Mouse (Mus musculus) neural tube, embryonic 11.5 days (tissue): Measurements from ENCODE around the gene Rbbp5. TPM values are rescaled to one million over a fixed set of nuclear protein-coding genes. Genes with fewer than 3 reads are reported as not detected.

Source experiments
- ATAC-seq: fragments of 200-750 bp; cut with Nextera tagmentation; 2 replicates; pipeline ENCODE4 v1.8.0; 2017; ENCODE audit warnings: moderate number of reproducible peaks, mild to moderate bottlenecking, moderate TSS enrichment, moderate library complexity; ENCODE audit not compliant: insufficient read depth, low FRiP score, low TSS enrichment
- DNase-seq: peaks from one replicate; pipeline ENCODE4 v3.0.0-alpha.2; 2015; ENCODE audit warnings: low spot score
- H3K27ac ChIP-seq: fragments of 300-500 bp; sonication (generic); 2 replicates; pipeline ENCODE4 v1.5.1; 2014; ENCODE audit warnings: low read depth, mild to moderate bottlenecking, low read length
- H3K27me3 ChIP-seq: fragments of 300-500 bp; sonication (generic); 2 replicates; pipeline ENCODE4 v1.6.1; 2014; ENCODE audit warnings: mild to moderate bottlenecking, low read length, mixed read lengths; ENCODE audit not compliant: control insufficient read depth, insufficient read depth
- H3K36me3 ChIP-seq: fragments of 300-500 bp; sonication (generic); 2 replicates; pipeline ENCODE4 v1.6.1; 2014; ENCODE audit warnings: mild to moderate bottlenecking, low read length, moderate library complexity, mixed read lengths; ENCODE audit not compliant: control insufficient read depth, insufficient read depth
- H3K4me1 ChIP-seq: fragments of 300-500 bp; sonication (generic); 2 replicates; pipeline ENCODE4 v1.6.1; 2014; ENCODE audit warnings: low read length, mixed read lengths; ENCODE audit not compliant: control insufficient read depth, insufficient read depth
- H3K4me2 ChIP-seq: fragments of 300-500 bp; sonication (generic); 2 replicates; pipeline ENCODE4 v1.6.1; 2014; ENCODE audit warnings: low read depth, mild to moderate bottlenecking, moderate library complexity
- H3K4me3 ChIP-seq: fragments of 300-500 bp; sonication (generic); 2 replicates; pipeline ENCODE4 v1.5.1; 2014; ENCODE audit warnings: low read depth, low read length
- H3K9ac ChIP-seq: fragments of 300-500 bp; sonication (generic); 2 replicates; pipeline ENCODE4 v1.6.1; 2014; ENCODE audit warnings: mild to moderate bottlenecking, low read length
- H3K9me3 ChIP-seq: fragments of 300-500 bp; sonication (generic); 2 replicates; pipeline ENCODE4 v1.6.1; 2016; ENCODE audit warnings: low read length; ENCODE audit not compliant: control insufficient read depth
- WGBS: fragments of 180-500 bp; shearing (Covaris S2); extraction: QIAGEN DNeasy Blood & Tissue Kit; methylation state at CpG from one replicate; pipeline ENCODE4 v1.1.7; 2014; 5-methylcytosine and 5-hydroxymethylcytosine counted together
- polyA plus RNA-seq: library from polyadenylated mRNA; unstranded; fragments of >200 nt; fragmentation: Nextera tagmentation; extraction: Ambion mirVana; gene quantifications from 2 replicates; pipeline ENCODE4 v1.2.1, GENCODE M21; 2014

The Rbbp5 gene
- polyA plus RNA-seq, 1 experiment from 2014 or later, result 68.3 TPM

DNA sequence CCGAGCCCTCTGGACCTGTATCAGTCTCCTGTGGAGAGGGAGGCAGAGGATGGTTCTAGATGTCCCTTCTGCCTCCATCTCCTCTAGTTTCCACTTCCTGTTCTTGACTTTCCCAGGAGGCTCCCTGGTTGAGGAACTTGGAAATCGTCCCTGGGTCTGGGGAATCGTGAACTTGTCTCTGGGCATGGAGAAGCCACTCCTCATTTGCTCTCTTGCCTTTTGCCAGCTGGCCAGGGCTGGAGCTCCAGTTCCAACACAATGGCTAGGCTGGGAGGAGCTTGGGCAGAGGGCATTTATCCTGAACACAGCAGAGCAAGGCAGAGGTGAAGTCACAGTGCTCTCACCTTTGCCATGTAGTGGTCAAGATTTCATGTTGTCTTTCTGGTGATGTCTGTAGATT is 59.3 kb downstream of the Rbbp5 start:
- ATAC-seq, result no peak
- DNase-seq, result no peak
- no peak overlapping the region for H3K9ac ChIP-seq
- H3K4me1 ChIP-seq, result peaks cover 17% of the 10 kb centered on the region
- H3K27ac ChIP-seq, result no peak overlapping the region
- WGBS, result 88% methylated on average over 3 of the region's 3 CpGs
- H3K9me3 ChIP-seq, result no peaks in the 10 kb centered on the region
- H3K4me2 ChIP-seq, result no peak overlapping the region
- no peaks in the 10 kb centered on the region for H3K27me3 ChIP-seq
- no peak overlapping the region for H3K4me3 ChIP-seq
- no peaks in the 10 kb centered on the region for H3K36me3 ChIP-seq

DNA sequence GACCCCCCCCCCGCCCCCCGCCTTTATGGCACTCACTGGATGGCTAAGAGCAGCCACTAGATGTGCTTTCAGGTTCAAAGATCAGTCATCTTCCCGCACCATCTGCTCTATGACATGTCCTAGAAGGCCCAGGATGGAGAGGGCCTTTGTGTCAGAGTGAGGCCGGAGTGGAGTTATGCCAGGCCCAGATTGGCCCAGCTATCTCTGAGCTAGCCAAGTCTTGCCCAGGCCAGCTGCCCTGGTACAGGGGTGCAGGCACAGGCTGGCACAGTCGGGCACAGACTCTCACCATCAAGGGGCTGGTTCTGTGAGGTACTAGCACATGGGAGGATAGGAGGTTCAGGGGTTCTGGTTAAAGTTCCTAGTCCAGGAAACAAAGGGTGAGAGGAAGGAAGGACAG is 60.6 kb downstream of the Rbbp5 start:
- no peaks in the 10 kb centered on the region for H3K36me3 ChIP-seq
- peaks cover 7% of the 10 kb centered on the region; the same call in 1 of the 2 replicates for H3K27me3 ChIP-seq
- no peak for ATAC-seq
- whole genome bisulfite sequencing, result 81% methylated on average over 5 of the region's 5 CpGs
- H3K4me2 ChIP-seq, result no peak overlapping the region
- DNase-seq, result no peak
- no peak overlapping the region for H3K27ac ChIP-seq
- H3K4me1 ChIP-seq, result peaks cover 13% of the 10 kb centered on the region
- no peaks in the 10 kb centered on the region for H3K9me3 ChIP-seq
- no peak overlapping the region for H3K4me3 ChIP-seq
- no peak overlapping the region for H3K9ac ChIP-seq

DNA sequence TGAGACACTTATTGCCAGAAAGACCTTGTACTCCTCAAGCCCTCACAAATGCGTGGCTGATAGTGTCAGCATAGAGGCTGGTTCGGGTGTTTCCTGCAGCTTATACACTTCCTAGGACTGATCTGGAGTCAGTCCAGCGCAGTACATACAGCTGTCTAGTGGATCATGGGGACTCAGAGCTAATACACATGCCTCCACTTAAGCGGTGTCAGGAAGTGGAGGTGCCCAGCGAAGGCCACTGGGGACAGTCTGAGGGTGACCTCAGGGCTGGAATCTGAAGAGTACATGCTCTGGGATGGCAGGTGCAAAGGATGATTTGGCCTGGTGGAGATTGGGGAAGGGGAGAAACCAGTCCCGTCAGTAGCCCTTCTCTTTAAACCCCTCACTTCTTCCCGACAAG is 63.5 kb downstream of the Rbbp5 start:
- Histone ChIP-seq H3K4me1 (no peaks in the 10 kb centered on the region), H3K4me3 (peak overlapping the region; percentile 39; the same call in 1 of the 2 replicates), H3K9ac (no peak overlapping the region), H3K36me3 (no peaks in the 10 kb centered on the region), H3K27ac (no peak overlapping the region), H3K27me3 (peaks cover 21% of the 10 kb centered on the region), H3K4me2 (peak overlapping the region; percentile 50), H3K9me3 (no peaks in the 10 kb centered on the region)
- WGBS, result 60% methylated on average over 7 of the region's 7 CpGs
- no peak for DNase-seq
- no peak for ATAC-seq

DNA sequence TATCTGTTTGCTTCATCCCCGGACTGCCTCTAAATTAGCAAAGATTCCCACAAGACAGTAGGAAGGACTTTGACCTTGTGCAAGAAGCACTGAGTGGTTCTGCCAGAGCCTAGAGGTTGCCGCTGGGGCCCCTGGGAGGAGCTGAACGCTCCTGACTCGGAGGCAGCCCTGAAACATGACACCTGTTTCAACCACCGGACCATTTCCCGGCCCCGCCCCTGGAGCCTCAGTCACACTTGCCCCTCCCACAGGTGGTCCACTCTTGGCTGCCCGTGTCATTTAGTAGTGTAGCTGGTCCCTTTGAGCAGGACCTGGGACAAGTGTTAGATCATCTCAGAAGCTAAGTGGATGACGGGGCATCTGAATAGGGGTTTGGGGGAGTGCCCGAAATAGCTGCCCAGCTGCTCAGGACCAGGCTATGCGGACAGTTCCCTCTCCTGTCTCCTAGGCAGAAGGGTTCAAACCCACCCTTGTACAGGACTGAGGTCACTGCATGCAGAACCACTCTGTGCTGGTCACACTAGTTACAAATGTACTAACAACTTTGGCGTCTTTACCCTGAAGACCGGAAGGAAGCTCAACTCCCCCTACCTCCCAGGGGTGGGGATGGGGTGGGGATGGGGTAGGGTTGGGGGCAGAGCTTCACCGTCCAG is 64.1 kb downstream of the Rbbp5 start:
- 3% methylated on average over 14 of the region's 14 CpGs for WGBS
- peak overlapping the region; percentile 53; the same call in 1 of the 2 replicates for H3K9ac ChIP-seq
- DNase-seq (no peak), ATAC-seq (no peak)
- no peak overlapping the region for H3K27ac ChIP-seq
- no peaks in the 10 kb centered on the region for H3K4me1 ChIP-seq
- no peaks in the 10 kb centered on the region for H3K36me3 ChIP-seq
- H3K4me3 ChIP-seq, result peak overlapping the region; percentile 39
- H3K4me2 ChIP-seq, result peak overlapping the region; percentile 50
- H3K9me3 ChIP-seq, result no peaks in the 10 kb centered on the region
- peaks cover 21% of the 10 kb centered on the region for H3K27me3 ChIP-seq

DNA sequence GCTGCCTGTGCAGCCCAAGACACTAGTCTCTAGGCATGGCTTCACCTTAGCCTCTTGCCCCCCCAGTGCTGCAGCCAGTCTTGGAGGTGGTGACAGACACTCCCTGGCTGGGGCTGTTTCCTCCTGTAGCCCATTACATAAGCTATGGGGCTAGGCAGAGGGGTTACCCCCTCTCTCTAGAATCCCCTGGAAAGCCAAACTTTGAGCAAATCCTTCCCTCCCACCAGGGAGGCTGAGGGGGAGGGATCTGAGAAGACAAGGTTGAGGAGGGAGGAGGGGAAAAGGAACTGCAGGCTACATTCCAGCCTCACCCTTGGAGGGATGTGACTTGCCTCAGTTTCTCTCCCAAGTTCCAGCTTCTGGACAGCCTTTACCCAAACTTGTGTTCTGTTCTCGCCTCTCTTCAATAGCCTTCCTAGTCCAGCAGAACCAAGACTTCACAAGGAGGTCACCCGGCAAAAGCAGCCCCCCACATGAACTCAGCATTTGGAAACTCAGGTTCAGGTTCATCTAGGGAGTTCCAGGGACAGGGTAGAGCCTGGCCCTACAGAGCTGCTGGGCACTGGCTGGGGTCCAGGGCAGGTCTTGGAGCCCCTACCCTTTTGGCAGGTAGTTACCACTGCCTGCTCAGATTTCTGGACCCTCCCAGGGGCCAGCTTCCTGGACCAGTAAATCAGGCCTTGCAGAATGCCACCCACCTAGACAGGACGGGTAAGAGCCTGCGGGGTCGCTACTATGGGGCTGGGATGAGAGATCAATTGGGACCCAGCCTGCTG is 64.8 kb downstream of the Rbbp5 start:
- ATAC-seq, result no peak
- Histone ChIP-seq H3K27ac (0 out of 2 replicates have a peak overlapping the region, but pooled peaks have one; percentile 40), H3K9ac (peak overlapping the region; percentile 53), H3K4me2 (peak overlapping the region; percentile 50), H3K9me3 (no peaks in the 10 kb centered on the region), H3K27me3 (peaks cover 21% of the 10 kb centered on the region), H3K4me1 (no peaks in the 10 kb centered on the region), H3K36me3 (no peaks in the 10 kb centered on the region), H3K4me3 (peak overlapping the region; percentile 39)
- no peak for DNase-seq
- WGBS, result 18% methylated on average over 5 of the region's 5 CpGs

DNA sequence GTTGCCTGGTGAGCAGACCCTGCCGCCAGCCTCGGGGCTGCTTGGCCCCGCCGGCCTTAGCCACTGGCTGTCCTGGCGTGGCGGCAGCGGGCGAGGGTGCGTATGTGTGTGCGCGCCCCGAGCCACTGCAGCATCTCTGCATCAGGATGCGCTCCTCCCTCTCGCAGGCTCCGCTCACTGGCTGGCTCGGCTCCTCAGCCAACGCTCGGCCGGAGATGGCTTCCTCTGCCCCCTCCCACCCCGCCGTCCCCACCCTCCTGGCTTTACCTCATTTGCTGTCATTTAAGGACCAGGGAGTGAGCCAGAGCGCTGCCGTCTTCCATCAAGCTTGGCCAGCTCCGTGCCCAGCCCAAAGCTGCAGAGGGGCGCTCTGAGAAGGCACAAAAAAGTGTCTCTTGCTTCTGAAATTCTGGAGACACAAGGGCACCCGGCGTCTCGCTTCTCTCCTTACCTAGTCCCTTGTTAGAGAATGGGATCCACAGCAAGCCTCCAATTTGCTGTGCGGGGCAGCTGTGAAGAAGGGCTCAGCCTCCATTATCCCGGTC is 65.7 kb downstream of the Rbbp5 start, which contains the start of gene Cntn2:
Gene Cntn2 (minus strand): TSS at position 495 of the 545 bp plus-strand sequence.
- H3K4me3 ChIP-seq, result peak within 1 kb of the TSS; percentile 39
- peak; percentile 76 for DNase-seq
- no peaks in the 10 kb centered on the region for H3K4me1 ChIP-seq
- WGBS, result under 1% methylated on average over 30 of the region's 30 CpGs
- ATAC-seq, result peak; percentile 61; the same call in 1 of the 2 replicates
- no peaks in the 10 kb centered on the region for H3K9me3 ChIP-seq
- peak within 1 kb of the TSS; percentile 50 for H3K4me2 ChIP-seq
- peak within 1 kb of the TSS; percentile 56; the same call in 1 of the 2 replicates for H3K27ac ChIP-seq
- H3K9ac ChIP-seq, result peak within 1 kb of the TSS; percentile 53
- no peaks in the 10 kb centered on the region for H3K36me3 ChIP-seq
- H3K27me3 ChIP-seq, result peaks cover 21% of the 10 kb centered on the region

DNA sequence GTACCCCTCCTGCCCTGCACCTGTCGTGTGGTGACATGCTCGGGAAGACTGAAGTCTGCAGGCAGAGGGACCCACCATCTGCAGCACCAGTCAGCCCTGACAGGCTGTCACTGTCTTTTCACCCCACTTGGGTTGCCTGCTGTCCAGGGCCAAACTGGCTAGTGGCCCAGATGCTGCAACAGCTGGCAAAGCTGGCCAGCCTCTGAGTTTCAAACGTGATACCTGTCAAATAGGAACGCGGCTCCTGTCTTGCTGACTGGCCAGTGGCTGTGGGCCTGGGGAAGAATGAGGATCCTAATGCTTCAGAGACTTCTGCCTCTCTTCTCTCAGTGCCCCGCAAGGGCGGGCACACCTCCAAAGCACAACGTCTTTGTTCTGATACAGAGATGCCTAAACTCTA is 66.6 kb downstream of the Rbbp5 start:
- WGBS, result 69% methylated on average over 8 of the region's 8 CpGs
- no peak for DNase-seq

More for the DNA sequence above, 66.6 kb downstream of the Rbbp5 start:
- H3K27me3 ChIP-seq, result peaks cover 21% of the 10 kb centered on the region
- no peak overlapping the region for H3K27ac ChIP-seq
- no peak for ATAC-seq
- H3K4me1 ChIP-seq, result no peaks in the 10 kb centered on the region
- H3K36me3 ChIP-seq, result no peaks in the 10 kb centered on the region
- no peak overlapping the region for H3K4me3 ChIP-seq
- no peak overlapping the region for H3K4me2 ChIP-seq
- no peak overlapping the region for H3K9ac ChIP-seq
- no peaks in the 10 kb centered on the region for H3K9me3 ChIP-seq
